Mouse (Mus musculus): ENCODE data around the gene Cabp2. TPM values are rescaled to one million over a fixed set of nuclear protein-coding genes. Genes with fewer than 3 reads are reported as not detected.
"Not testable (repeated sequence)": the region's sequence is repeated elsewhere in the genome, so short reads cannot be mapped to it uniquely, and the experiment has no call there.

Gene Cabp2
- polyA plus RNA-seq, 1 experiment = not detected

DNA sequence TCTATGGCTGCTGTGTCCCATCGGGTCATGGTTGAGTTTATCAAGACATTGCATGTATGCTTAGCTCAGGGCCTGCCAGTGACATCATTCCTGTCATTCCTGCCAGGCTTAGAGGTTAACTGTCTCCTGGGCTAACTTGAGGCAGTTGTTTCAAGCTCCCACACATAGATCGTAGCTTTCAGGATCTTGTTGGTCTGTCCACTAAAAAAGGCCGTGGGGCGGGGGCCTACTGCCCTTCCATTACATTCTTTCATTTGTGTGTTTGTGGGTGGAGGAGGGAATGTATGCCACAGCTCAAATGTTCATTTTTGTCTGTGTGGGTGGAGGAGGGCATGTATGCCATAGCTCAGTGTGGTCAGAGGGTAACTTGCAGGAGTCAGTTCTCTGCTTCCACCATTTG is 48.7 kb downstream of the Cabp2 start:
- Histone ChIP-seq H3K4me1 (ENCODE audit: control insufficient read depth, insufficient read depth, low read length) (peaks cover 18% of the 10 kb centered on the region), H3K4me3 (ENCODE audit: insufficient read depth, low read length) (no peak overlapping the region), H3K27ac (ENCODE audit: insufficient read depth, low read depth, low read length) (no peak overlapping the region)
- no peak for TF ChIP-seq POLR2A (IDR thresholded peaks at IDR 0.05; ENCODE audit: borderline replicate concordance, low read depth, low read length)
- no peak for TF ChIP-seq CTCF (IDR thresholded peaks at IDR 0.05; ENCODE audit: low read depth, low read length)

DNA sequence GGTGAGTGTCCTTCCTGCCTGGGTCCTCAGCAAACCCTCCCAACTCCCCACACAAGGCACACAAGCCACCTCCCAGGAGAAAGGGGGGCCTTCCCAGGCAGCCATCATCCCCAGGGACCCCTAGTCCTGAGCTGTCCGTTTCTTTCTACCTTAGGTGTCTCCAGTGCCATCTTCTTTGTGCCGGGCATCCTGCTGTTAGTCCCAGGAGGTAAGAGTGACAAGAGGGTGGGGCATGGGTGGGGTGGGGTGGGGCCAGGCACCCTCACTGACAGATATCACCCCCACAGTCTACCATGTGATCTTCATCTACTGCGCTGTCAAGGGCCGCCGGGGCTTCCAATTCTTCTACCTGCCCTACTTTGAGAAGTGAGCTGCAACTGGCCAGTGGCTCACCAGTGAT is 49.7 kb downstream of the Cabp2 start:
- H3K27ac ChIP-seq (ENCODE audit: insufficient read depth, low read depth, low read length) = no peak overlapping the region
- no peak for TF ChIP-seq CTCF (IDR thresholded peaks at IDR 0.05; ENCODE audit: low read depth, low read length)
- no peak for TF ChIP-seq POLR2A (IDR thresholded peaks at IDR 0.05; ENCODE audit: borderline replicate concordance, low read depth, low read length)
- H3K4me3 ChIP-seq (ENCODE audit: insufficient read depth, low read length) = no peak overlapping the region
- H3K4me1 ChIP-seq (ENCODE audit: control insufficient read depth, insufficient read depth, low read length) = peaks cover 21% of the 10 kb centered on the region

- no peak for TF ChIP-seq POLR2A (IDR thresholded peaks at IDR 0.05; ENCODE audit: borderline replicate concordance, low read depth, low read length)
- TF ChIP-seq CTCF (IDR thresholded peaks at IDR 0.05; ENCODE audit: low read depth, low read length) = no peak
- H3K27ac ChIP-seq (ENCODE audit: insufficient read depth, low read depth, low read length) = no peak overlapping the region
- peaks cover 18% of the 10 kb centered on the region for H3K4me1 ChIP-seq (ENCODE audit: control insufficient read depth, insufficient read depth, low read length)
- no peak overlapping the region for H3K4me3 ChIP-seq (ENCODE audit: insufficient read depth, low read length)
Observed at GRCm38 (mm10) chr19:4131768-4132167, 50.4 kb downstream of the Cabp2 start.

- TF ChIP-seq CTCF (IDR thresholded peaks at IDR 0.05; ENCODE audit: low read depth, low read length) = no peak
- TF ChIP-seq POLR2A (IDR thresholded peaks at IDR 0.05; ENCODE audit: borderline replicate concordance, low read depth, low read length) = no peak
- no peak overlapping the region for H3K4me3 ChIP-seq (ENCODE audit: insufficient read depth, low read length)
- peaks cover 25% of the 10 kb centered on the region for H3K4me1 ChIP-seq (ENCODE audit: control insufficient read depth, insufficient read depth, low read length)
- H3K27ac ChIP-seq (ENCODE audit: insufficient read depth, low read depth, low read length) = no peak overlapping the region
Observed at GRCm38 (mm10) chr19:4134354-4134753, 53.0 kb downstream of the Cabp2 start.

DNA sequence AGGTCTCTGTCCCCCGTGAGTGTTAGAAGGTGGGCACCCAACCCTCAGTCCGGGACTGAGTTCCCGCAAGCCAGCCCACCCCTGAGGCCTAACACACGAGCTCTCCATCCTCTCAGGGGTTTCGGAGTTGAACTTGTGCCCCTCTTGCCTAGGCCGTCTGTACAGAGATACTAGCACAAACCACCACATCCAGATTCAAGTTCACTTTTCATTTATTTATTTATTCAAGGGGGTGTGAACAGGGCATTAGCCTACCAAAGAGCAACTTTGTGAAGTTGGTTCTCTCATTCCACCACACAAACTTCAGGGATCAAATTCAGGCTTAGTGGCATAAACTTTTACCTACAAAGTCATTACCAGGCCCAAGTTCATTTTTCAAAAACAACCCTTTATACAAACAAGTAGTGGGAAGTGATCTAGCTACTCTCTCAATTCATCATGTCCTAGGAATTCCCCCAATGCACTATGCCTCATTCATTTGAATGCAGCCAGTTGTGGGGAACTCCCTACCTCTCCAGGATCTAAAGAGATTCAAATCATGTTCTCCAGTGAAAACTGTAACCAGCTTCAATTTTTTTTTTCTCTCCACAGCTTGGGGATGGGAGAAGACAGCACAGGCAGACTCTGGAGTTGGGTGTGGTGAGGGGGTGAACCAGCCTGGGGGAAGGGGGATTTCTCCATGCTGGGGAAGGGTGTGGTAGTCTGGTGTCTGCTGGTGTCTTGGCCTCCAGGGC is 54.0 kb downstream of the Cabp2 start:
- peak overlapping the region; percentile 11; the same call in 1 of the 2 replicates for H3K27ac ChIP-seq (ENCODE audit: insufficient read depth, low read depth, low read length)
- peaks cover 25% of the 10 kb centered on the region for H3K4me1 ChIP-seq (ENCODE audit: control insufficient read depth, insufficient read depth, low read length)
- not testable (repeated sequence) for H3K4me3 ChIP-seq (ENCODE audit: insufficient read depth, low read length)

- H3K4me1 ChIP-seq (ENCODE audit: control insufficient read depth, insufficient read depth, low read length) = peaks cover 25% of the 10 kb centered on the region
- TF ChIP-seq CTCF (IDR thresholded peaks at IDR 0.05; ENCODE audit: low read depth, low read length) = peak; percentile 24; the same call in 1 of the 2 replicates
- not testable (repeated sequence) for H3K4me3 ChIP-seq (ENCODE audit: insufficient read depth, low read length)
Observed at GRCm38 (mm10) chr19:4135963-4136345, 54.6 kb downstream of the Cabp2 start.

GRCm38 (mm10) chr19:4136463-4136862 is 55.1 kb downstream of the Cabp2 start:
- no peak overlapping the region for H3K4me3 ChIP-seq (ENCODE audit: insufficient read depth, low read length)
- TF ChIP-seq POLR2A (IDR thresholded peaks at IDR 0.05; ENCODE audit: borderline replicate concordance, low read depth, low read length) (no peak), CTCF (IDR thresholded peaks at IDR 0.05; ENCODE audit: low read depth, low read length) (no peak)
- H3K27ac ChIP-seq (ENCODE audit: insufficient read depth, low read depth, low read length) = no peak overlapping the region
- H3K4me1 ChIP-seq (ENCODE audit: control insufficient read depth, insufficient read depth, low read length) = peaks cover 25% of the 10 kb centered on the region

More at GRCm38 (mm10) chr19:4135963-4136345, 54.6 kb downstream of the Cabp2 start:
- H3K27ac ChIP-seq (ENCODE audit: insufficient read depth, low read depth, low read length) = not testable (repeated sequence)

Other genes with a start within 250 kb of the Cabp2 start
- gene Chka, start 229.8 kb upstream of the Cabp2 start, polyA plus RNA-seq (2012; ENCODE audit: insufficient read depth, insufficient read length, missing spikeins) = 22.0 and 22.5 TPM in 2 replicates
- 488 and 518 TPM in 2 replicates for gene Tcirg1, start 174.4 kb upstream of the Cabp2 start, polyA plus RNA-seq (2012; ENCODE audit: insufficient read depth, insufficient read length, missing spikeins)
- gene Ndufs8, start 168.8 kb upstream of the Cabp2 start, polyA plus RNA-seq (2012; ENCODE audit: insufficient read depth, insufficient read length, missing spikeins) = 80.5 and 85.1 TPM in 2 replicates
- gene Aldh3b1, start 151.8 kb upstream of the Cabp2 start, polyA plus RNA-seq (2012; ENCODE audit: insufficient read depth, insufficient read length, missing spikeins) = 83.9 and 85.6 TPM in 2 replicates
- 1,272 and 1,428 TPM in 2 replicates for gene Unc93b1, start 146.4 kb upstream of the Cabp2 start, polyA plus RNA-seq (2012; ENCODE audit: insufficient read depth, insufficient read length, missing spikeins)
- gene Aldh3b3, start 122.9 kb upstream of the Cabp2 start, polyA plus RNA-seq (2012; ENCODE audit: insufficient read depth, insufficient read length, missing spikeins) = not detected in 2 replicates
- gene Aldh3b2, start 109.2 kb upstream of the Cabp2 start, polyA plus RNA-seq (2012; ENCODE audit: insufficient read depth, insufficient read length, missing spikeins) = not detected in 2 replicates
- gene Acy3, start 95.0 kb upstream of the Cabp2 start, polyA plus RNA-seq (2012; ENCODE audit: insufficient read depth, insufficient read length, missing spikeins) = 1.1 TPM in 1 of 2 replicates, not detected in the other
- gene Tbx10, start 88.8 kb upstream of the Cabp2 start, polyA plus RNA-seq (2012; ENCODE audit: insufficient read depth, insufficient read length, missing spikeins) = not detected in 2 replicates
- gene Nudt8, start 81.0 kb upstream of the Cabp2 start, polyA plus RNA-seq (2012; ENCODE audit: insufficient read depth, insufficient read length, missing spikeins) = 7.0 and 9.9 TPM in 2 replicates
- 0.80 and 1.3 TPM in 2 replicates for gene Gm49405, start 81.0 kb upstream of the Cabp2 start, polyA plus RNA-seq (2012; ENCODE audit: insufficient read depth, insufficient read length, missing spikeins)
- 1.4 and 3.4 TPM in 2 replicates for gene Doc2g, start 78.3 kb upstream of the Cabp2 start, polyA plus RNA-seq (2012; ENCODE audit: insufficient read depth, insufficient read length, missing spikeins)
- gene Ndufv1, start 68.8 kb upstream of the Cabp2 start, polyA plus RNA-seq (2012; ENCODE audit: insufficient read depth, insufficient read length, missing spikeins) = 62.3 TPM in 2 replicates
- gene Gstp1, start 43.6 kb upstream of the Cabp2 start, polyA plus RNA-seq (2012; ENCODE audit: insufficient read depth, insufficient read length, missing spikeins) = 103 and 118 TPM in 2 replicates
- 2.6 TPM in 1 of 2 replicates, not detected in the other for gene Gstp2, start 35.6 kb upstream of the Cabp2 start, polyA plus RNA-seq (2012; ENCODE audit: insufficient read depth, insufficient read length, missing spikeins)
- gene Gstp3, start 22.0 kb upstream of the Cabp2 start, polyA plus RNA-seq (2012; ENCODE audit: insufficient read depth, insufficient read length, missing spikeins) = not detected in 2 replicates
- gene Cdk2ap2, start 15.6 kb downstream of the Cabp2 start, polyA plus RNA-seq (2012; ENCODE audit: insufficient read depth, insufficient read length, missing spikeins) = 98.0 and 98.3 TPM in 2 replicates
- 72.3 and 86.7 TPM in 2 replicates for gene Pitpnm1, start 18.4 kb downstream of the Cabp2 start, polyA plus RNA-seq (2012; ENCODE audit: insufficient read depth, insufficient read length, missing spikeins)
- 75.1 and 75.6 TPM in 2 replicates for gene Aip, start 44.3 kb downstream of the Cabp2 start, polyA plus RNA-seq (2012; ENCODE audit: insufficient read depth, insufficient read length, missing spikeins)
- gene Gpr152, start 58.2 kb downstream of the Cabp2 start, polyA plus RNA-seq (2012; ENCODE audit: insufficient read depth, insufficient read length, missing spikeins) = not detected in 2 replicates
- not detected in 2 replicates for gene Cabp4, start 62.5 kb downstream of the Cabp2 start, polyA plus RNA-seq (2012; ENCODE audit: insufficient read depth, insufficient read length, missing spikeins)
- gene Coro1b, start 67.0 kb downstream of the Cabp2 start, polyA plus RNA-seq (2012; ENCODE audit: insufficient read depth, insufficient read length, missing spikeins) = 276 and 314 TPM in 2 replicates
- gene Ptprcap, start 72.0 kb downstream of the Cabp2 start, polyA plus RNA-seq (2012; ENCODE audit: insufficient read depth, insufficient read length, missing spikeins) = 0.87 and 2.3 TPM in 2 replicates
- gene Rps6kb2, start 81.8 kb downstream of the Cabp2 start, polyA plus RNA-seq (2012; ENCODE audit: insufficient read depth, insufficient read length, missing spikeins) = 32.3 and 39.5 TPM in 2 replicates
- 0.68 and 1.1 TPM in 2 replicates for gene Carns1, start 93.9 kb downstream of the Cabp2 start, polyA plus RNA-seq (2012; ENCODE audit: insufficient read depth, insufficient read length, missing spikeins)
- gene Tbc1d10c, start 109.7 kb downstream of the Cabp2 start, polyA plus RNA-seq (2012; ENCODE audit: insufficient read depth, insufficient read length, missing spikeins) = 0.77 and 0.83 TPM in 2 replicates
- gene Ppp1ca, start 110.5 kb downstream of the Cabp2 start, polyA plus RNA-seq (2012; ENCODE audit: insufficient read depth, insufficient read length, missing spikeins) = 299 and 331 TPM in 2 replicates
- 25.1 and 27.2 TPM in 2 replicates for gene Rad9a, start 120.1 kb downstream of the Cabp2 start, polyA plus RNA-seq (2012; ENCODE audit: insufficient read depth, insufficient read length, missing spikeins)
- 0.40 and 0.56 TPM in 2 replicates for gene Clcf1, start 132.7 kb downstream of the Cabp2 start, polyA plus RNA-seq (2012; ENCODE audit: insufficient read depth, insufficient read length, missing spikeins)
- not detected in 2 replicates for gene AC109138.7, start 132.8 kb downstream of the Cabp2 start, polyA plus RNA-seq (2012; ENCODE audit: insufficient read depth, insufficient read length, missing spikeins)
- gene Pold4, start 150.3 kb downstream of the Cabp2 start, polyA plus RNA-seq (2012; ENCODE audit: insufficient read depth, insufficient read length, missing spikeins) = 77.5 and 93.5 TPM in 2 replicates
- 84.2 and 87.6 TPM in 2 replicates for gene Ssh3, start 187.6 kb downstream of the Cabp2 start, polyA plus RNA-seq (2012; ENCODE audit: insufficient read depth, insufficient read length, missing spikeins)
- gene Ankrd13d, start 201.6 kb downstream of the Cabp2 start, polyA plus RNA-seq (2012; ENCODE audit: insufficient read depth, insufficient read length, missing spikeins) = 21.8 TPM in 2 replicates
- 250 and 278 TPM in 2 replicates for gene Grk2, start 224.6 kb downstream of the Cabp2 start, polyA plus RNA-seq (2012; ENCODE audit: insufficient read depth, insufficient read length, missing spikeins)